Mouse (Mus musculus) MEL (cell line): ENCODE data around the gene Lhfp. TPM values are rescaled to one million over a fixed set of nuclear protein-coding genes. Genes with fewer than 3 reads are reported as not detected.
A peak's percentile ranks its signal among the peaks of the same experiment; 100 is the strongest.

Source experiments
- DNase-seq: peaks from one replicate; pipeline ENCODE4 v3.0.0; 2011; ENCODE audit warnings: low read depth, low spot score
- H3K27ac ChIP-seq: 2 replicates; pipeline ENCODE4 v1.5.1; 2012; ENCODE audit warnings: low read depth, mild to moderate bottlenecking, control low read depth, low read length, moderate library complexity; ENCODE audit not compliant: control insufficient read depth
- H3K27me3 ChIP-seq, 2 experiments: fragments of 150-350 bp in 1 of 2; sonication (generic) in 1 of 2; 2 replicates each; pipeline ENCODE4 v1.6.1; 2012; ENCODE audit warnings: low read length in 2 of 2, mild to moderate bottlenecking in 2 of 2, improper control_type of control experiment in 1 of 2, moderate library complexity in 1 of 2; ENCODE audit not compliant: insufficient read depth in 2 of 2, control insufficient read depth in 1 of 2
- H3K36me3 ChIP-seq, 2 experiments: 2 replicates each; pipeline ENCODE4 v1.6.1; 2012 to 2014; ENCODE audit warnings: low read length in 2 of 2, improper control_type of control experiment in 1 of 2, inconsistent platforms in 1 of 2, mild to moderate bottlenecking in 1 of 2; ENCODE audit not compliant: insufficient read depth in 2 of 2, control insufficient read depth in 1 of 2
- H3K4me1 ChIP-seq, 2 experiments: fragments of 150-350 bp in 1 of 2; sonication (generic) in 1 of 2; 2 replicates each; pipeline ENCODE4 v1.6.1; 2012; ENCODE audit warnings: low read length in 2 of 2, improper control_type of control experiment in 1 of 2, mild to moderate bottlenecking in 1 of 2; ENCODE audit not compliant: insufficient read depth in 2 of 2, control insufficient read depth in 1 of 2
- H3K4me3 ChIP-seq, 2 experiments: fragments of 150-350 bp in 1 of 2; sonication (generic) in 1 of 2; 2 replicates each; pipeline ENCODE4 v1.5.1; 2012; ENCODE audit warnings: low read depth in 2 of 2, low read length in 2 of 2, mild to moderate bottlenecking in 2 of 2, moderate library complexity in 2 of 2, control low read depth in 1 of 2, improper control_type of control experiment in 1 of 2; ENCODE audit not compliant: control insufficient read depth in 1 of 2, insufficient read depth in 1 of 2
- H3K79me2 ChIP-seq: 2 replicates; pipeline ENCODE4 v1.6.1; 2012; ENCODE audit warnings: mild to moderate bottlenecking, low read length, moderate library complexity; ENCODE audit not compliant: control insufficient read depth, poor library complexity, insufficient read depth
- H3K9ac ChIP-seq: 2 replicates; pipeline ENCODE4 v1.6.1; 2012; ENCODE audit warnings: low read depth, mild to moderate bottlenecking, control low read depth, low read length, moderate library complexity; ENCODE audit not compliant: control insufficient read depth, poor library complexity, severe bottlenecking
- H3K9me3 ChIP-seq: fragments of 150-350 bp; sonication (generic); replicated peaks from 2 replicates; pipeline ENCODE4 v1.6.1; 2012; ENCODE audit warnings: mild to moderate bottlenecking, low read length, improper control_type of control experiment, moderate library complexity; ENCODE audit not compliant: insufficient read depth
- CHD1 ChIP-seq: IDR thresholded peaks from 2 replicates; pipeline ENCODE4 v1.6.1; 2012; ENCODE audit warnings: low read depth, mild to moderate bottlenecking, inconsistent platforms, low read length, improper control_type of control experiment
- CTCF ChIP-seq, 3 experiments: IDR thresholded peaks in 2 of 3; conservative IDR thresholded peaks in 1 of 3; 2 replicates each; pipeline ENCODE4 v1.5.1; 2011 to 2012; ENCODE audit warnings: low read length in 3 of 3, low read depth in 2 of 3, mild to moderate bottlenecking in 2 of 3, improper control_type of control experiment in 1 of 3, inconsistent platforms in 1 of 3, mixed read lengths in 1 of 3, moderate library complexity in 1 of 3; ENCODE audit not compliant: control insufficient read depth in 1 of 3, insufficient read depth in 1 of 3, poor library complexity in 1 of 3, severe bottlenecking in 1 of 3
- GATA1 ChIP-seq: IDR thresholded peaks from 2 replicates; pipeline ENCODE4 v1.6.1; 2011; ENCODE audit warnings: low read depth, low read length, improper control_type of control experiment
- KAT2A ChIP-seq: conservative IDR thresholded peaks from 2 replicates; pipeline ENCODE4 v1.6.1; 2012; ENCODE audit warnings: low read depth, low read length, improper control_type of control experiment, inconsistent platforms
- MAFK ChIP-seq: IDR thresholded peaks from 2 replicates; pipeline ENCODE4 v1.6.1; 2011; ENCODE audit warnings: low read depth, mild to moderate bottlenecking, low read length, improper control_type of control experiment, borderline replicate concordance
- MEF2A ChIP-seq: IDR thresholded peaks from 2 replicates; pipeline ENCODE4 v1.6.1; 2014; ENCODE audit warnings: low read depth, mild to moderate bottlenecking, inconsistent platforms, low read length, improper control_type of control experiment; ENCODE audit not compliant: poor library complexity, insufficient replicate concordance, severe bottlenecking; ENCODE audit errors: extremely low read depth
- MXI1 ChIP-seq: IDR thresholded peaks from 2 replicates; pipeline ENCODE4 v1.6.1; 2011; ENCODE audit warnings: mild to moderate bottlenecking, low read depth, low read length, improper control_type of control experiment
- MYB ChIP-seq: IDR thresholded peaks from 2 replicates; pipeline ENCODE4 v1.6.1; 2011; ENCODE audit warnings: mild to moderate bottlenecking, low read depth, low read length, improper control_type of control experiment
- MYC ChIP-seq: IDR thresholded peaks from 2 replicates; pipeline ENCODE4 v1.6.1; 2011; ENCODE audit warnings: low read depth, mild to moderate bottlenecking, low read length, improper control_type of control experiment, moderate library complexity
- NELFE ChIP-seq: IDR thresholded peaks from 2 replicates; pipeline ENCODE4 v1.6.1; 2011; ENCODE audit warnings: low read depth, low read length, improper control_type of control experiment
- NRF1 ChIP-seq: IDR thresholded peaks from 2 replicates; pipeline ENCODE4 v1.6.1; 2014; ENCODE audit warnings: low read depth, mild to moderate bottlenecking, inconsistent platforms, low read length, improper control_type of control experiment, moderate library complexity; ENCODE audit not compliant: poor library complexity, insufficient read depth, severe bottlenecking
- POLR2AphosphoS2 ChIP-seq: IDR thresholded peaks from 2 replicates; pipeline ENCODE4 v1.6.1; 2011; ENCODE audit warnings: low read length, improper control_type of control experiment
- RAD21 ChIP-seq: IDR thresholded peaks from 2 replicates; pipeline ENCODE4 v1.6.1; 2011; ENCODE audit warnings: mild to moderate bottlenecking, low read depth, low read length, improper control_type of control experiment
- SIN3A ChIP-seq: IDR thresholded peaks from 2 replicates; pipeline ENCODE4 v1.6.1; 2012; ENCODE audit warnings: low read length, improper control_type of control experiment, inconsistent platforms
- SMC3 ChIP-seq: IDR thresholded peaks from 2 replicates; pipeline ENCODE4 v1.6.1; 2011; ENCODE audit warnings: low read depth, low read length, improper control_type of control experiment
- UBTF ChIP-seq: IDR thresholded peaks from 2 replicates; pipeline ENCODE4 v1.6.1; 2012; ENCODE audit warnings: low read depth, mild to moderate bottlenecking, inconsistent platforms, low read length, improper control_type of control experiment, moderate library complexity, borderline replicate concordance; ENCODE audit not compliant: insufficient read depth
- ZNF384 ChIP-seq: IDR thresholded peaks from 2 replicates; pipeline ENCODE4 v1.6.1; 2012; ENCODE audit warnings: low read depth, mild to moderate bottlenecking, inconsistent platforms, low read length, improper control_type of control experiment
- polyA plus RNA-seq, 2 experiments: library from polyadenylated mRNA; stranded (reverse) in 1 of 2; unstranded in 1 of 2; fragments of >175 nt in 1 of 2; fragments of >200 nt in 1 of 2; gene quantifications; 2 replicates each; pipeline versions ENCODE4 v1.2.1 to v1.2.4; 2012; ENCODE audit warnings: low replicate concordance in 2 of 2, low read depth in 1 of 2; ENCODE audit not compliant: insufficient read length in 2 of 2, insufficient read depth in 1 of 2, missing spikeins in 1 of 2
- total RNA-seq: library from RNA; depleted of rRNA; stranded (reverse); fragments of 300-350 nt; gene quantifications from 2 replicates; pipeline ENCODE4 v1.2.3, GENCODE M21; 2012

Lhfp gene
- total and polyA plus RNA-seq, 3 experiments, result not detected

DNA sequence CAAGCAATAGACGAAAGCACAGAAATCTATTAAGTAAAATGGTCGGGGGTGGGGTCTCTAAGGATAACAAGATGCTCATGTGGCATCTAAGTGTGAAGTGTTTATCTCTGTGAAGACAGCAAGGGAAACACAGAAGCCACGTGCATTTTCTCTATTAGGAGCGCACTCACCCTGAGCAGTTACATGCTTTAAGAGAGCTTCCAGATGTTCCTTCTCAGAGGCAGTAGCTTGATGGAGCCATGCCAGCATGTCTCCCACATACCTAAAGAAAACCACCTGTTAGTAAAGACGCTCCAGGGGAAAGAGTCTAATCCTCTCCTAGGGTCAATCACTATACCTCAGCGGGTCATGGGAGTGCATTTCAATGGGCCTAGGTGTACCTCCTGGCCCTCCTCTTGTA is 39.3 kb upstream of the Lhfp start:
- Histone ChIP-seq H3K9me3 (no peaks in the 10 kb centered on the region), H3K4me1 (no peaks in the 10 kb centered on the region), H3K27ac (no peak overlapping the region), H3K27me3 (no peaks in the 10 kb centered on the region), H3K9ac (no peak overlapping the region), H3K4me3 (no peak overlapping the region), H3K36me3 (no peaks in the 10 kb centered on the region; a peak in 2 of 4 replicates), H3K79me2 (no peaks in the 10 kb centered on the region)
- DNase-seq, result no peak
- TF ChIP-seq NELFE, result no peak

GRCm38 (mm10) chr3:53004406-53005114 is 36.8 kb upstream of the Lhfp start:
- no peak overlapping the region for H3K27ac ChIP-seq
- no peaks in the 10 kb centered on the region for H3K9me3 ChIP-seq
- H3K27me3 ChIP-seq, result no peaks in the 10 kb centered on the region
- no peaks in the 10 kb centered on the region for H3K79me2 ChIP-seq
- H3K4me3 ChIP-seq, result no peak overlapping the region
- H3K9ac ChIP-seq, result no peak overlapping the region
- no peaks in the 10 kb centered on the region for H3K4me1 ChIP-seq
- peak; percentile 42 for DNase-seq
- TF ChIP-seq ZNF384, result no peak
- no peak for TF ChIP-seq MYB
- TF ChIP-seq RAD21, result peak; percentile 48
- peak; percentile 58 for TF ChIP-seq SMC3
- TF ChIP-seq CTCF (IDR thresholded peaks at IDR 0.05 in 2 of 3, conservative IDR thresholded peaks at IDR 0.05 in 1 of 3; ENCODE audit: control insufficient read depth in 1 of 3, insufficient read depth in 1 of 3, low read depth in 2 of 3, low read length in 3 of 3, poor library complexity in 1 of 3, severe bottlenecking in 1 of 3), result peak; percentile 10 to 63 (median 40); a peak in 4 of 6 replicates
- H3K36me3 ChIP-seq, result no peaks in the 10 kb centered on the region; a peak in 2 of 4 replicates

DNA sequence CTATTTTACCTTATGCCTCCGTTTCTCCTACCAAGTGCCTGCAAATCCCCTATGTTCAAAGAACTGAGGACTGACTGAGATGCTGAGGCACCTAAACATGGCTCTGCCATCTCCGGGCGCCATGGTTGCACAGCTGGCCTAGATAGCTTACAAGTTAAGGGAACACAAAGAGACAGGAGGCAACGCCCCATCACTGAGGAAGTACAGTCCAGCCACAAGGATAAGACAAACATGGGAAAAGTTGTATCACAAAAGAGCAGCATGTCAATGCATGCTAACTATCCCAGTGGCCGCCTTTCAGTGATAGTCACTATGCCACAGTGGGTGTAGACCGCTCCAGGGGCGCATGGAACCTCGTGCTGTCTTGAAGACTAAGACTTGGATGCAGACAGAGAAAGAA is 33.9 kb upstream of the Lhfp start:
- no peaks in the 10 kb centered on the region for H3K79me2 ChIP-seq
- no peak overlapping the region for H3K9ac ChIP-seq
- H3K27me3 ChIP-seq, result no peaks in the 10 kb centered on the region
- TF ChIP-seq CHD1, result no peak
- no peak for TF ChIP-seq KAT2A
- TF ChIP-seq MYC, result no peak
- no peak for TF ChIP-seq SMC3
- no peak for TF ChIP-seq UBTF
- TF ChIP-seq RAD21, result no peak
- no peak for TF ChIP-seq POLR2AphosphoS2
- no peak for TF ChIP-seq GATA1
- no peak for TF ChIP-seq CTCF (IDR thresholded peaks at IDR 0.05 in 2 of 3, conservative IDR thresholded peaks at IDR 0.05 in 1 of 3; ENCODE audit: control insufficient read depth in 1 of 3, insufficient read depth in 1 of 3, low read depth in 2 of 3, low read length in 3 of 3, poor library complexity in 1 of 3, severe bottlenecking in 1 of 3)
- TF ChIP-seq NRF1, result no peak
- TF ChIP-seq MAFK, result no peak
- TF ChIP-seq MXI1, result no peak
- TF ChIP-seq MEF2A, result no peak
- TF ChIP-seq SIN3A, result no peak
- H3K4me1 ChIP-seq, result no peaks in the 10 kb centered on the region
- H3K9me3 ChIP-seq, result no peaks in the 10 kb centered on the region
- H3K27ac ChIP-seq, result no peak overlapping the region
- H3K4me3 ChIP-seq, result no peak overlapping the region
- no peak for DNase-seq
- H3K36me3 ChIP-seq, result no peaks in the 10 kb centered on the region; a peak in 2 of 4 replicates
